Mouse (Mus musculus): ENCODE measurements around the gene Hist1h3e. TPM values are rescaled to one million over a fixed set of nuclear protein-coding genes. Genes with fewer than 3 reads are reported as not detected.
"Not testable (repeated sequence)": the region's sequence is repeated elsewhere in the genome, so short reads cannot be mapped to it uniquely, and the experiment has no call there.

Hist1h3e gene
- polyA plus RNA-seq, 1 experiment from 2014 or later, result 4.4 TPM

- H3K9ac ChIP-seq, result peak overlapping the region; percentile 40
- not testable (repeated sequence) for H3K36me3 ChIP-seq; H3K27me3 ChIP-seq; H3K9me3 ChIP-seq (replicated peaks); ATAC-seq (ENCODE audit: insufficient number of reproducible peaks, low FRiP score, low TSS enrichment, low read depth)
- H3K4me3 ChIP-seq (replicated peaks), result peak overlapping the region; percentile 49
- H3K27ac ChIP-seq (replicated peaks), result peak overlapping the region; percentile 96
- peak overlapping the region; percentile 59 for H3K4me2 ChIP-seq (replicated peaks)
- 6% methylated on average over 19 of the region's 20 CpGs for WGBS
- peaks cover 29% of the 10 kb centered on the region for H3K4me1 ChIP-seq
Measured at GRCm38 (mm10) chr13:23573034-23573897, 11.1 kb upstream of the Hist1h3e start.

- no peak for ATAC-seq (ENCODE audit: insufficient number of reproducible peaks, low FRiP score, low TSS enrichment, low read depth)
Measured at GRCm38 (mm10) chr13:23572218-23573033, 10.3 kb upstream of the Hist1h3e start.

GRCm38 (mm10) chr13:23571504-23572217 lies 9.5 kb upstream of the Hist1h3e start:
- peaks cover 21% of the 10 kb centered on the region for H3K4me1 ChIP-seq
- under 1% methylated on average over 17 of the region's 34 CpGs for WGBS
- H3K27me3 ChIP-seq; H3K36me3 ChIP-seq; ATAC-seq (ENCODE audit: insufficient number of reproducible peaks, low FRiP score, low TSS enrichment, low read depth); H3K9me3 ChIP-seq (replicated peaks): not testable (repeated sequence)
- peak overlapping the region; percentile 96 for H3K27ac ChIP-seq (replicated peaks)
- H3K4me2 ChIP-seq (replicated peaks), result peak overlapping the region; percentile 59
- peak overlapping the region; percentile 47 for H3K9ac ChIP-seq
- peak overlapping the region; percentile 49 for H3K4me3 ChIP-seq (replicated peaks)

More at GRCm38 (mm10) chr13:23572218-23573033, 10.3 kb upstream of the Hist1h3e start:
- Histone ChIP-seq H3K27me3 (no peaks in the 10 kb centered on the region), H3K36me3 (no peaks in the 10 kb centered on the region), H3K4me2 (replicated peaks) (peak overlapping the region; percentile 59), H3K9ac (peak overlapping the region; percentile 47), H3K4me1 (peaks cover 29% of the 10 kb centered on the region), H3K27ac (replicated peaks) (peak overlapping the region; percentile 96; the same call in 1 of the 2 replicates), H3K4me3 (replicated peaks) (peak overlapping the region; percentile 49), H3K9me3 (replicated peaks) (no peaks in the 10 kb centered on the region)
- 26% methylated on average over 2 of the region's 2 CpGs for WGBS

- Histone ChIP-seq H3K27ac (replicated peaks) (peak within 1 kb of the TSS; percentile 96), H3K9me3 (replicated peaks) (no peaks in the 10 kb centered on the region), H3K4me3 (replicated peaks) (peak within 1 kb of the TSS; percentile 49), H3K36me3 (no peaks in the 10 kb centered on the region), H3K4me1 (peaks cover 17% of the 10 kb centered on the region), H3K9ac (peak within 1 kb of the TSS; percentile 47), H3K27me3 (no peaks in the 10 kb centered on the region), H3K4me2 (replicated peaks) (peak within 1 kb of the TSS; percentile 59)
- 0% methylated on average over 18 of the region's 18 CpGs for WGBS
- peak; percentile 90 for ATAC-seq (ENCODE audit: insufficient number of reproducible peaks, low FRiP score, low TSS enrichment, low read depth)
Measured at GRCm38 (mm10) chr13:23571022-23571503, 8.9 kb upstream of the Hist1h3e start, which contains the start of the genes Hist1h2ae and Hist1h2bg. Hist1h2ae (minus strand) TSS chr13:23571220. Hist1h2bg (plus strand) TSS chr13:23571396.

- Histone ChIP-seq H3K27ac (replicated peaks) (peak overlapping the region; percentile 96), H3K9ac (peak overlapping the region; percentile 26; the same call in 1 of the 2 replicates), H3K4me3 (replicated peaks) (peak overlapping the region; percentile 49), H3K4me2 (replicated peaks) (peak overlapping the region; percentile 59), H3K4me1 (peaks cover 17% of the 10 kb centered on the region)
- peak; percentile 5; the same call in 1 of the 2 replicates for ATAC-seq (ENCODE audit: insufficient number of reproducible peaks, low FRiP score, low TSS enrichment, low read depth)
- H3K27me3 ChIP-seq; H3K36me3 ChIP-seq; H3K9me3 ChIP-seq (replicated peaks): not testable (repeated sequence)
- under 1% methylated on average over 25 of the region's 41 CpGs for WGBS
Measured at GRCm38 (mm10) chr13:23570261-23571021, 8.3 kb upstream of the Hist1h3e start.

GRCm38 (mm10) chr13:23564482-23564881 lies 2.3 kb upstream of the Hist1h3e start:
- H3K4me3 ChIP-seq (replicated peaks), result no peak overlapping the region
- no peak overlapping the region for H3K9ac ChIP-seq
- H3K27ac ChIP-seq (replicated peaks), result no peak overlapping the region
- H3K27me3 ChIP-seq, result no peaks in the 10 kb centered on the region
- no peaks in the 10 kb centered on the region for H3K9me3 ChIP-seq (replicated peaks)
- 85% methylated on average over 2 of the region's 2 CpGs for WGBS
- no peak overlapping the region for H3K4me2 ChIP-seq (replicated peaks)
- no peaks in the 10 kb centered on the region for H3K4me1 ChIP-seq
- ATAC-seq (ENCODE audit: insufficient number of reproducible peaks, low FRiP score, low TSS enrichment, low read depth), result no peak
- H3K36me3 ChIP-seq, result no peaks in the 10 kb centered on the region

GRCm38 (mm10) chr13:23562699-23563462 lies 712 bp upstream of the Hist1h3e start:
- Histone ChIP-seq H3K9ac (peak overlapping the region; percentile 40; the same call in 1 of the 2 replicates), H3K27me3 (no peaks in the 10 kb centered on the region), H3K9me3 (replicated peaks) (no peaks in the 10 kb centered on the region), H3K4me2 (replicated peaks) (peak overlapping the region; percentile 61), H3K4me1 (no peaks in the 10 kb centered on the region), H3K4me3 (replicated peaks) (peak overlapping the region; percentile 52), H3K27ac (replicated peaks) (peak overlapping the region; percentile 96), H3K36me3 (no peaks in the 10 kb centered on the region)
- 2% methylated on average over 18 of the region's 18 CpGs for WGBS
- ATAC-seq (ENCODE audit: insufficient number of reproducible peaks, low FRiP score, low TSS enrichment, low read depth), result 0 out of 2 replicates have a peak, but pooled peaks have one; percentile 34

GRCm38 (mm10) chr13:23561531-23561882 lies 662 bp downstream of the Hist1h3e start:
- not testable (repeated sequence) for H3K9ac ChIP-seq; ATAC-seq (ENCODE audit: insufficient number of reproducible peaks, low FRiP score, low TSS enrichment, low read depth); H3K9me3 ChIP-seq (replicated peaks); H3K27me3 ChIP-seq; H3K36me3 ChIP-seq; H3K4me1 ChIP-seq
- Histone ChIP-seq H3K4me3 (replicated peaks) (peak overlapping the region; percentile 52), H3K27ac (replicated peaks) (peak overlapping the region; percentile 96), H3K4me2 (replicated peaks) (peak overlapping the region; percentile 61)
- WGBS, result 0% methylated on average over 2 of the region's 5 CpGs

- H3K27ac ChIP-seq (replicated peaks), result 0 out of 2 replicates have a peak overlapping the region, but pooled peaks have one; percentile 51
- not testable (repeated sequence) for H3K9ac ChIP-seq; ATAC-seq (ENCODE audit: insufficient number of reproducible peaks, low FRiP score, low TSS enrichment, low read depth); H3K36me3 ChIP-seq; H3K4me2 ChIP-seq (replicated peaks); H3K9me3 ChIP-seq (replicated peaks); H3K27me3 ChIP-seq; H3K4me3 ChIP-seq (replicated peaks); H3K4me1 ChIP-seq
- 14% methylated on average over 2 of the region's 2 CpGs for WGBS
Measured at GRCm38 (mm10) chr13:23560699-23561098, 1.5 kb downstream of the Hist1h3e start.
